Mouse (Mus musculus): Measurements from ENCODE around the gene Nop10.

The Nop10 gene

GRCm38 (mm10) chr2:112261748-112262653, at the start of gene Nop10:
Gene Nop10 (plus strand): TSS chr2:112261926.
- peak; percentile 90 for DNase-seq (ENCODE audit: low read depth)

- no peak for DNase-seq (ENCODE audit: low read depth)
Measured at GRCm38 (mm10) chr2:112215977-112216376, 45.7 kb upstream of the Nop10 start.

GRCm38 (mm10) chr2:112217614-112218013, 44.1 kb upstream of the Nop10 start:
- no peak for DNase-seq (ENCODE audit: low read depth)

- DNase-seq (ENCODE audit: low read depth) = no peak
Measured at GRCm38 (mm10) chr2:112220880-112221279, 40.8 kb upstream of the Nop10 start.

- no peak for DNase-seq (ENCODE audit: low read depth)
Measured at GRCm38 (mm10) chr2:112222607-112223006, 39.1 kb upstream of the Nop10 start.

GRCm38 (mm10) chr2:112224356-112224755, 37.4 kb upstream of the Nop10 start:
- DNase-seq (ENCODE audit: low read depth) = no peak

GRCm38 (mm10) chr2:112232623-112233022, 29.1 kb upstream of the Nop10 start:
- no peak for DNase-seq (ENCODE audit: low read depth)

GRCm38 (mm10) chr2:112236620-112237019, 25.1 kb upstream of the Nop10 start:
- no peak for DNase-seq (ENCODE audit: low read depth)

GRCm38 (mm10) chr2:112238006-112238405, 23.7 kb upstream of the Nop10 start:
- no peak for DNase-seq (ENCODE audit: low read depth)

GRCm38 (mm10) chr2:112239212-112239934, 22.4 kb upstream of the Nop10 start, which contains the start of gene Lpcat4:
Gene Lpcat4 (plus strand): TSS chr2:112239468.
- peak; percentile 60 for DNase-seq (ENCODE audit: low read depth)

- no peak for DNase-seq (ENCODE audit: low read depth)
Measured at GRCm38 (mm10) chr2:112239935-112240721, 21.6 kb upstream of the Nop10 start.

GRCm38 (mm10) chr2:112241787-112242186, 19.9 kb upstream of the Nop10 start:
- DNase-seq (ENCODE audit: low read depth) = no peak

GRCm38 (mm10) chr2:112245307-112245706, 16.4 kb upstream of the Nop10 start:
- DNase-seq (ENCODE audit: low read depth) = no peak

- no peak for DNase-seq (ENCODE audit: low read depth)
Measured at GRCm38 (mm10) chr2:112246193-112246592, 15.5 kb upstream of the Nop10 start.

- no peak for DNase-seq (ENCODE audit: low read depth)
Measured at GRCm38 (mm10) chr2:112247323-112247722, 14.4 kb upstream of the Nop10 start.

- no peak for DNase-seq (ENCODE audit: low read depth)
Measured at GRCm38 (mm10) chr2:112249780-112250453, 11.8 kb upstream of the Nop10 start.

- DNase-seq (ENCODE audit: low read depth) = no peak
Measured at GRCm38 (mm10) chr2:112254675-112255515, 6.8 kb upstream of the Nop10 start.

- no peak for DNase-seq (ENCODE audit: low read depth)
Measured at GRCm38 (mm10) chr2:112259241-112259962, 2.3 kb upstream of the Nop10 start, which contains the start of gene Nutm1. Gene Nutm1 (minus strand): TSS chr2:112259291.

GRCm38 (mm10) chr2:112262779-112263295, 1.1 kb downstream of the Nop10 start:
- DNase-seq (ENCODE audit: low read depth) = peak; percentile 58

- DNase-seq (ENCODE audit: low read depth) = no peak
Measured at GRCm38 (mm10) chr2:112264364-112264763, 2.6 kb downstream of the Nop10 start.

Measured in c-Kit-positive CD71-positive TER-119-negative erythroid progenitor cells, embryonic 14.5 days (primary cell).